Mouse (Mus musculus): ENCODE data around the gene Myo1a. TPM values are rescaled to one million over a fixed set of nuclear protein-coding genes. Genes with fewer than 3 reads are reported as not detected.
"Not testable (repeated sequence)": the region's sequence is repeated elsewhere in the genome, so short reads cannot be mapped to it uniquely, and the experiment has no call there.

The Myo1a gene
- polyA plus RNA-seq, 1 experiment from 2014 or later: 0.07 TPM

- Histone ChIP-seq H3K4me3 (ENCODE audit: low read depth, low read length) (peak overlapping the region; percentile 11; the same call in 1 of the 2 replicates), H3K9me3 (ENCODE audit: low read length) (no peaks in the 10 kb centered on the region), H3K9ac (replicated peaks) (peak overlapping the region; percentile 39; the same call in 1 of the 2 replicates), H3K4me1 (ENCODE audit: insufficient read depth) (peaks cover 33% of the 10 kb centered on the region), H3K36me3 (replicated peaks; ENCODE audit: insufficient read depth, low read length) (no peaks in the 10 kb centered on the region), H3K27me3 (ENCODE audit: insufficient read depth, low read length) (no peaks in the 10 kb centered on the region), H3K27ac (ENCODE audit: low read depth) (peak overlapping the region; percentile 68), H3K4me2 (ENCODE audit: low read depth, low read length) (peak overlapping the region; percentile 56)
- no peak for DNase-seq
- 30% methylated on average over 18 of the region's 18 CpGs for WGBS (ENCODE audit: insufficient replicate concordance)
- peak; percentile 22; the same call in 1 of the 2 replicates for ATAC-seq
- TF ChIP-seq EP300 (IDR thresholded peaks at IDR 0.05; ENCODE audit: low read depth) (peak; percentile 61), CTCF (IDR thresholded peaks at IDR 0.05; ENCODE audit: low read depth) (no peak)
Observed at GRCm38 (mm10) chr10:127755770-127756468, 50.9 kb downstream of the Myo1a start.

- no peak within 1 kb of the TSS for H3K4me3 ChIP-seq (ENCODE audit: low read depth, low read length)
- H3K36me3 ChIP-seq (replicated peaks; ENCODE audit: insufficient read depth, low read length): no peaks in the 10 kb centered on the region
- no peak within 1 kb of the TSS for H3K9ac ChIP-seq (replicated peaks)
- no peaks in the 10 kb centered on the region for H3K27me3 ChIP-seq (ENCODE audit: insufficient read depth, low read length)
- DNase-seq: no peak
- TF ChIP-seq EP300 (IDR thresholded peaks at IDR 0.05; ENCODE audit: low read depth) (peak; percentile 71), CTCF (IDR thresholded peaks at IDR 0.05; ENCODE audit: low read depth) (no peak)
- H3K9me3 ChIP-seq (ENCODE audit: low read length): no peaks in the 10 kb centered on the region
- H3K27ac ChIP-seq (ENCODE audit: low read depth): peak within 1 kb of the TSS; percentile 59
- peak; percentile 62 for ATAC-seq
- 53% methylated on average over 9 of the region's 9 CpGs for WGBS (ENCODE audit: insufficient replicate concordance)
- H3K4me2 ChIP-seq (ENCODE audit: low read depth, low read length): no peak within 1 kb of the TSS
- H3K4me1 ChIP-seq (ENCODE audit: insufficient read depth): peaks cover 34% of the 10 kb centered on the region
Observed at GRCm38 (mm10) chr10:127759181-127760110, 54.5 kb downstream of the Myo1a start, which contains the start of the genes Rdh1 and Rdh16f1. Rdh1 (plus strand) TSS chr10:127759721. Rdh16f1 (plus strand) TSS chr10:127759787.

- not testable (repeated sequence) for H3K4me2 ChIP-seq (ENCODE audit: low read depth, low read length); H3K27me3 ChIP-seq (ENCODE audit: insufficient read depth, low read length); DNase-seq; H3K36me3 ChIP-seq (replicated peaks; ENCODE audit: insufficient read depth, low read length); H3K27ac ChIP-seq (ENCODE audit: low read depth); H3K4me3 ChIP-seq (ENCODE audit: low read depth, low read length); ATAC-seq; H3K9me3 ChIP-seq (ENCODE audit: low read length); H3K9ac ChIP-seq (replicated peaks)
- 75% methylated on average over 10 of the region's 10 CpGs for WGBS (ENCODE audit: insufficient replicate concordance)
- peaks cover 15% of the 10 kb centered on the region for H3K4me1 ChIP-seq (ENCODE audit: insufficient read depth)
Observed at GRCm38 (mm10) chr10:127762926-127763325, 58.0 kb downstream of the Myo1a start.

GRCm38 (mm10) chr10:127763914-127764680, 59.1 kb downstream of the Myo1a start:
- Histone ChIP-seq H3K9ac (replicated peaks) (no peak overlapping the region), H3K36me3 (replicated peaks; ENCODE audit: insufficient read depth, low read length) (no peaks in the 10 kb centered on the region), H3K27me3 (ENCODE audit: insufficient read depth, low read length) (no peaks in the 10 kb centered on the region), H3K27ac (ENCODE audit: low read depth) (peak overlapping the region; percentile 72), H3K4me1 (ENCODE audit: insufficient read depth) (peaks cover 12% of the 10 kb centered on the region), H3K9me3 (ENCODE audit: low read length) (no peaks in the 10 kb centered on the region), H3K4me2 (ENCODE audit: low read depth, low read length) (no peak overlapping the region), H3K4me3 (ENCODE audit: low read depth, low read length) (no peak overlapping the region)
- TF ChIP-seq CTCF (IDR thresholded peaks at IDR 0.05; ENCODE audit: low read depth) (no peak), EP300 (IDR thresholded peaks at IDR 0.05; ENCODE audit: low read depth) (0 out of 2 replicates have a peak, but pooled peaks have one; percentile 32)
- DNase-seq (peak; percentile 50), ATAC-seq (peak; percentile 84)
- WGBS (ENCODE audit: insufficient replicate concordance): 50% methylated on average over 12 of the region's 12 CpGs

GRCm38 (mm10) chr10:127766564-127766963, 61.6 kb downstream of the Myo1a start:
- H3K4me2 ChIP-seq (ENCODE audit: low read depth, low read length): no peak overlapping the region
- H3K4me1 ChIP-seq (ENCODE audit: insufficient read depth): peaks cover 5% of the 10 kb centered on the region; the same call in 1 of the 2 replicates
- no peaks in the 10 kb centered on the region for H3K9me3 ChIP-seq (ENCODE audit: low read length)
- TF ChIP-seq EP300 (IDR thresholded peaks at IDR 0.05; ENCODE audit: low read depth): no peak
- no peak for TF ChIP-seq CTCF (IDR thresholded peaks at IDR 0.05; ENCODE audit: low read depth)
- H3K27ac ChIP-seq (ENCODE audit: low read depth): no peak overlapping the region
- WGBS (ENCODE audit: insufficient replicate concordance): 85% methylated on average over 1 of the region's 1 CpGs
- no peaks in the 10 kb centered on the region for H3K27me3 ChIP-seq (ENCODE audit: insufficient read depth, low read length)
- DNase-seq (peak; percentile 1), ATAC-seq (no peak)
- H3K9ac ChIP-seq (replicated peaks): no peak overlapping the region
- H3K36me3 ChIP-seq (replicated peaks; ENCODE audit: insufficient read depth, low read length): no peaks in the 10 kb centered on the region
- no peak overlapping the region for H3K4me3 ChIP-seq (ENCODE audit: low read depth, low read length)

Other genes starting within 250 kb of the Myo1a start
- gene Stac3, start 203.5 kb upstream of the Myo1a start, polyA plus RNA-seq (2015; fragmentation: Nextera tagmentation; extraction: Ambion mirVana): 0.21 and 0.57 TPM in 2 replicates
- 13.1 and 23.1 TPM in 2 replicates for gene Ndufa4l2, start 190.2 kb upstream of the Myo1a start, polyA plus RNA-seq (2015; fragmentation: Nextera tagmentation; extraction: Ambion mirVana)
- 62.6 and 75.0 TPM in 2 replicates for gene Shmt2, start 182.7 kb upstream of the Myo1a start, polyA plus RNA-seq (2015; fragmentation: Nextera tagmentation; extraction: Ambion mirVana)
- not detected in 2 replicates for gene Nxph4, start 170.6 kb upstream of the Myo1a start, polyA plus RNA-seq (2015; fragmentation: Nextera tagmentation; extraction: Ambion mirVana)
- gene Lrp1, start 84.0 kb upstream of the Myo1a start, polyA plus RNA-seq (2015; fragmentation: Nextera tagmentation; extraction: Ambion mirVana): 44.7 and 49.2 TPM in 2 replicates
- gene Stat6, start 62.2 kb upstream of the Myo1a start, polyA plus RNA-seq (2015; fragmentation: Nextera tagmentation; extraction: Ambion mirVana): 11.3 and 13.0 TPM in 2 replicates
- gene Nemp1, start 38.3 kb upstream of the Myo1a start, polyA plus RNA-seq (2015; fragmentation: Nextera tagmentation; extraction: Ambion mirVana): 5.6 and 6.3 TPM in 2 replicates
- gene Nab2, start 36.6 kb upstream of the Myo1a start, polyA plus RNA-seq (2015; fragmentation: Nextera tagmentation; extraction: Ambion mirVana): 2.4 and 4.3 TPM in 2 replicates
- gene Tac2, start 19.3 kb downstream of the Myo1a start, polyA plus RNA-seq (2015; fragmentation: Nextera tagmentation; extraction: Ambion mirVana): 1.9 and 2.3 TPM in 2 replicates
- gene Zbtb39, start 34.4 kb downstream of the Myo1a start, polyA plus RNA-seq (2015; fragmentation: Nextera tagmentation; extraction: Ambion mirVana): 1.0 and 1.1 TPM in 2 replicates
- gene Gpr182, start 46.6 kb downstream of the Myo1a start, polyA plus RNA-seq (2015; fragmentation: Nextera tagmentation; extraction: Ambion mirVana): 16.1 and 17.3 TPM in 2 replicates
- 0.20 TPM in 2 replicates for gene Rdh1, start 54.6 kb downstream of the Myo1a start, polyA plus RNA-seq (2015; fragmentation: Nextera tagmentation; extraction: Ambion mirVana)
- 0.69 TPM in 1 of 2 replicates, not detected in the other for gene Rdh16f1, start 54.6 kb downstream of the Myo1a start, polyA plus RNA-seq (2015; fragmentation: Nextera tagmentation; extraction: Ambion mirVana)
- 15.7 and 16.7 TPM in 2 replicates for gene Rdh9, start 71.2 kb downstream of the Myo1a start, polyA plus RNA-seq (2015; fragmentation: Nextera tagmentation; extraction: Ambion mirVana)
- gene Rdh16, start 96.0 kb downstream of the Myo1a start, polyA plus RNA-seq (2015; fragmentation: Nextera tagmentation; extraction: Ambion mirVana): 0.59 and 0.70 TPM in 2 replicates
- not detected in 2 replicates for gene Rdh19, start 144.8 kb downstream of the Myo1a start, polyA plus RNA-seq (2015; fragmentation: Nextera tagmentation; extraction: Ambion mirVana)
- 4.2 and 4.6 TPM in 2 replicates for gene Rdh16f2, start 161.3 kb downstream of the Myo1a start, polyA plus RNA-seq (2015; fragmentation: Nextera tagmentation; extraction: Ambion mirVana)
- 345 and 356 TPM in 2 replicates for gene Rdh7, start 183.6 kb downstream of the Myo1a start, polyA plus RNA-seq (2015; fragmentation: Nextera tagmentation; extraction: Ambion mirVana)
- 0.05 TPM in 2 replicates for gene Sdr9c7, start 193.3 kb downstream of the Myo1a start, polyA plus RNA-seq (2015; fragmentation: Nextera tagmentation; extraction: Ambion mirVana)